Mouse (Mus musculus): Measurements from ENCODE around the gene Cntnap5a. TPM values are rescaled to one million over a fixed set of nuclear protein-coding genes. Genes with fewer than 3 reads are reported as not detected.

Gene Cntnap5a
- polyA plus RNA-seq, 1 experiment from 2014 or later = 0.01 TPM

GRCm38 (mm10) chr1:116311512-116311911, 627.0 kb downstream of the Cntnap5a start:
- Histone ChIP-seq H3K4me1 (ENCODE audit: control insufficient read depth, insufficient read depth, low read length) (no peaks in the 10 kb centered on the region), H3K27me3 (ENCODE audit: control insufficient read depth, insufficient read depth, low read length) (no peaks in the 10 kb centered on the region), H3K9me3 (replicated peaks; ENCODE audit: control insufficient read depth, low read length) (no peaks in the 10 kb centered on the region), H3K4me2 (ENCODE audit: low read depth, low read length) (no peak overlapping the region), H3K4me3 (ENCODE audit: low read depth, low read length) (no peak overlapping the region), H3K27ac (replicated peaks; ENCODE audit: low read depth, low read length) (no peak overlapping the region), H3K9ac (replicated peaks; ENCODE audit: low read length) (no peak overlapping the region), H3K36me3 (replicated peaks; ENCODE audit: control insufficient read depth, insufficient read depth, low read depth, low read length) (no peaks in the 10 kb centered on the region)
- ATAC-seq (replicated peaks; ENCODE audit: insufficient number of reproducible peaks, low FRiP score, low TSS enrichment, low read depth) = no peak
- 65% methylated on average over 3 of the region's 3 CpGs for WGBS
- no peak for DNase-seq (ENCODE audit: low spot score)

GRCm38 (mm10) chr1:116313269-116313668, 628.7 kb downstream of the Cntnap5a start:
- H3K4me1 ChIP-seq (ENCODE audit: control insufficient read depth, insufficient read depth, low read length) = no peaks in the 10 kb centered on the region
- H3K4me2 ChIP-seq (ENCODE audit: low read depth, low read length) = no peak overlapping the region
- no peak for ATAC-seq (replicated peaks; ENCODE audit: insufficient number of reproducible peaks, low FRiP score, low TSS enrichment, low read depth)
- no peak overlapping the region for H3K9ac ChIP-seq (replicated peaks; ENCODE audit: low read length)
- H3K36me3 ChIP-seq (replicated peaks; ENCODE audit: control insufficient read depth, insufficient read depth, low read depth, low read length) = no peaks in the 10 kb centered on the region
- peak; percentile 27 for DNase-seq (ENCODE audit: low spot score)
- no peaks in the 10 kb centered on the region for H3K27me3 ChIP-seq (ENCODE audit: control insufficient read depth, insufficient read depth, low read length)
- no peak overlapping the region for H3K27ac ChIP-seq (replicated peaks; ENCODE audit: low read depth, low read length)
- no peaks in the 10 kb centered on the region for H3K9me3 ChIP-seq (replicated peaks; ENCODE audit: control insufficient read depth, low read length)
- no peak overlapping the region for H3K4me3 ChIP-seq (ENCODE audit: low read depth, low read length)

GRCm38 (mm10) chr1:116324505-116324904, 639.9 kb downstream of the Cntnap5a start:
- DNase-seq (ENCODE audit: low spot score) (no peak), ATAC-seq (replicated peaks; ENCODE audit: insufficient number of reproducible peaks, low FRiP score, low TSS enrichment, low read depth) (no peak)
- H3K27me3 ChIP-seq (ENCODE audit: control insufficient read depth, insufficient read depth, low read length) = no peaks in the 10 kb centered on the region
- H3K27ac ChIP-seq (replicated peaks; ENCODE audit: low read depth, low read length) = no peak overlapping the region
- no peak overlapping the region for H3K4me2 ChIP-seq (ENCODE audit: low read depth, low read length)
- H3K36me3 ChIP-seq (replicated peaks; ENCODE audit: control insufficient read depth, insufficient read depth, low read depth, low read length) = no peaks in the 10 kb centered on the region
- H3K4me3 ChIP-seq (ENCODE audit: low read depth, low read length) = no peak overlapping the region
- H3K4me1 ChIP-seq (ENCODE audit: control insufficient read depth, insufficient read depth, low read length) = no peaks in the 10 kb centered on the region
- H3K9ac ChIP-seq (replicated peaks; ENCODE audit: low read length) = no peak overlapping the region
- H3K9me3 ChIP-seq (replicated peaks; ENCODE audit: control insufficient read depth, low read length) = no peaks in the 10 kb centered on the region

GRCm38 (mm10) chr1:116353669-116354068, 669.1 kb downstream of the Cntnap5a start:
- Histone ChIP-seq H3K4me1 (ENCODE audit: control insufficient read depth, insufficient read depth, low read length) (no peaks in the 10 kb centered on the region), H3K9me3 (replicated peaks; ENCODE audit: control insufficient read depth, low read length) (no peaks in the 10 kb centered on the region), H3K36me3 (replicated peaks; ENCODE audit: control insufficient read depth, insufficient read depth, low read depth, low read length) (no peaks in the 10 kb centered on the region), H3K9ac (replicated peaks; ENCODE audit: low read length) (no peak overlapping the region), H3K4me3 (ENCODE audit: low read depth, low read length) (no peak overlapping the region), H3K27me3 (ENCODE audit: control insufficient read depth, insufficient read depth, low read length) (no peaks in the 10 kb centered on the region), H3K4me2 (ENCODE audit: low read depth, low read length) (no peak overlapping the region), H3K27ac (replicated peaks; ENCODE audit: low read depth, low read length) (no peak overlapping the region)
- ATAC-seq (replicated peaks; ENCODE audit: insufficient number of reproducible peaks, low FRiP score, low TSS enrichment, low read depth) = no peak
- DNase-seq (ENCODE audit: low spot score) = no peak

GRCm38 (mm10) chr1:116365606-116366005, 681.0 kb downstream of the Cntnap5a start:
- ATAC-seq (replicated peaks; ENCODE audit: insufficient number of reproducible peaks, low FRiP score, low TSS enrichment, low read depth) (no peak), DNase-seq (ENCODE audit: low spot score) (no peak)
- Histone ChIP-seq H3K4me2 (ENCODE audit: low read depth, low read length) (no peak overlapping the region), H3K9me3 (replicated peaks; ENCODE audit: control insufficient read depth, low read length) (no peaks in the 10 kb centered on the region), H3K27me3 (ENCODE audit: control insufficient read depth, insufficient read depth, low read length) (no peaks in the 10 kb centered on the region), H3K27ac (replicated peaks; ENCODE audit: low read depth, low read length) (no peak overlapping the region), H3K4me1 (ENCODE audit: control insufficient read depth, insufficient read depth, low read length) (no peaks in the 10 kb centered on the region), H3K9ac (replicated peaks; ENCODE audit: low read length) (no peak overlapping the region), H3K36me3 (replicated peaks; ENCODE audit: control insufficient read depth, insufficient read depth, low read depth, low read length) (no peaks in the 10 kb centered on the region), H3K4me3 (ENCODE audit: low read depth, low read length) (no peak overlapping the region)
- 56% methylated on average over 2 of the region's 2 CpGs for WGBS

- DNase-seq (ENCODE audit: low spot score) (no peak), ATAC-seq (replicated peaks; ENCODE audit: insufficient number of reproducible peaks, low FRiP score, low TSS enrichment, low read depth) (no peak)
- Histone ChIP-seq H3K27ac (replicated peaks; ENCODE audit: low read depth, low read length) (no peak overlapping the region), H3K4me3 (ENCODE audit: low read depth, low read length) (no peak overlapping the region), H3K9me3 (replicated peaks; ENCODE audit: control insufficient read depth, low read length) (no peaks in the 10 kb centered on the region), H3K9ac (replicated peaks; ENCODE audit: low read length) (no peak overlapping the region), H3K4me1 (ENCODE audit: control insufficient read depth, insufficient read depth, low read length) (no peaks in the 10 kb centered on the region), H3K27me3 (ENCODE audit: control insufficient read depth, insufficient read depth, low read length) (no peaks in the 10 kb centered on the region), H3K4me2 (ENCODE audit: low read depth, low read length) (no peak overlapping the region), H3K36me3 (replicated peaks; ENCODE audit: control insufficient read depth, insufficient read depth, low read depth, low read length) (no peaks in the 10 kb centered on the region)
- WGBS = 16% methylated on average over 2 of the region's 2 CpGs
Observed at GRCm38 (mm10) chr1:116366171-116366570, 681.6 kb downstream of the Cntnap5a start.

GRCm38 (mm10) chr1:116366806-116367205, 682.2 kb downstream of the Cntnap5a start:
- H3K27me3 ChIP-seq (ENCODE audit: control insufficient read depth, insufficient read depth, low read length) = no peaks in the 10 kb centered on the region
- H3K9ac ChIP-seq (replicated peaks; ENCODE audit: low read length) = no peak overlapping the region
- no peaks in the 10 kb centered on the region for H3K9me3 ChIP-seq (replicated peaks; ENCODE audit: control insufficient read depth, low read length)
- DNase-seq (ENCODE audit: low spot score) (no peak), ATAC-seq (replicated peaks; ENCODE audit: insufficient number of reproducible peaks, low FRiP score, low TSS enrichment, low read depth) (no peak)
- no peak overlapping the region for H3K4me2 ChIP-seq (ENCODE audit: low read depth, low read length)
- H3K4me3 ChIP-seq (ENCODE audit: low read depth, low read length) = no peak overlapping the region
- H3K27ac ChIP-seq (replicated peaks; ENCODE audit: low read depth, low read length) = no peak overlapping the region
- no peaks in the 10 kb centered on the region for H3K4me1 ChIP-seq (ENCODE audit: control insufficient read depth, insufficient read depth, low read length)
- H3K36me3 ChIP-seq (replicated peaks; ENCODE audit: control insufficient read depth, insufficient read depth, low read depth, low read length) = no peaks in the 10 kb centered on the region

GRCm38 (mm10) chr1:116367572-116367971, 683.0 kb downstream of the Cntnap5a start:
- ATAC-seq (replicated peaks; ENCODE audit: insufficient number of reproducible peaks, low FRiP score, low TSS enrichment, low read depth) (no peak), DNase-seq (ENCODE audit: low spot score) (no peak)
- no peaks in the 10 kb centered on the region for H3K9me3 ChIP-seq (replicated peaks; ENCODE audit: control insufficient read depth, low read length)
- no peaks in the 10 kb centered on the region for H3K36me3 ChIP-seq (replicated peaks; ENCODE audit: control insufficient read depth, insufficient read depth, low read depth, low read length)
- H3K27ac ChIP-seq (replicated peaks; ENCODE audit: low read depth, low read length) = no peak overlapping the region
- 38% methylated on average over 7 of the region's 7 CpGs for WGBS
- H3K4me3 ChIP-seq (ENCODE audit: low read depth, low read length) = no peak overlapping the region
- H3K4me2 ChIP-seq (ENCODE audit: low read depth, low read length) = no peak overlapping the region
- H3K9ac ChIP-seq (replicated peaks; ENCODE audit: low read length) = no peak overlapping the region
- no peaks in the 10 kb centered on the region for H3K27me3 ChIP-seq (ENCODE audit: control insufficient read depth, insufficient read depth, low read length)
- no peaks in the 10 kb centered on the region for H3K4me1 ChIP-seq (ENCODE audit: control insufficient read depth, insufficient read depth, low read length)

- Histone ChIP-seq H3K27me3 (ENCODE audit: control insufficient read depth, insufficient read depth, low read length) (no peaks in the 10 kb centered on the region), H3K36me3 (replicated peaks; ENCODE audit: control insufficient read depth, insufficient read depth, low read depth, low read length) (no peaks in the 10 kb centered on the region), H3K27ac (replicated peaks; ENCODE audit: low read depth, low read length) (no peak overlapping the region), H3K9ac (replicated peaks; ENCODE audit: low read length) (no peak overlapping the region), H3K4me2 (ENCODE audit: low read depth, low read length) (no peak overlapping the region), H3K9me3 (replicated peaks; ENCODE audit: control insufficient read depth, low read length) (no peaks in the 10 kb centered on the region), H3K4me1 (ENCODE audit: control insufficient read depth, insufficient read depth, low read length) (no peaks in the 10 kb centered on the region), H3K4me3 (ENCODE audit: low read depth, low read length) (no peak overlapping the region)
- DNase-seq (ENCODE audit: low spot score) = no peak
- ATAC-seq (replicated peaks; ENCODE audit: insufficient number of reproducible peaks, low FRiP score, low TSS enrichment, low read depth) = no peak
- WGBS = 94% methylated on average over 4 of the region's 4 CpGs
Observed at GRCm38 (mm10) chr1:116370817-116371216, 686.3 kb downstream of the Cntnap5a start.
